Mouse (Mus musculus) adrenal gland, adult 8-10 months (tissue): ENCODE measurements around the gene Tsc22d2. TPM values are rescaled to one million over a fixed set of nuclear protein-coding genes. Genes with fewer than 3 reads are reported as not detected.

Experiments
- DNase-seq: peaks from one replicate; pipeline ENCODE4 v3.0.0; 2022
- total RNA-seq, 4 experiments: library from RNA; stranded (reverse); gene quantifications; 2 replicates each; pipeline ENCODE4 v1.2.4; 2022

The Tsc22d2 gene
- 10 to 100 TPM; 33.4 to 46.7 (median 39.3) TPM for total RNA-seq

DNA sequence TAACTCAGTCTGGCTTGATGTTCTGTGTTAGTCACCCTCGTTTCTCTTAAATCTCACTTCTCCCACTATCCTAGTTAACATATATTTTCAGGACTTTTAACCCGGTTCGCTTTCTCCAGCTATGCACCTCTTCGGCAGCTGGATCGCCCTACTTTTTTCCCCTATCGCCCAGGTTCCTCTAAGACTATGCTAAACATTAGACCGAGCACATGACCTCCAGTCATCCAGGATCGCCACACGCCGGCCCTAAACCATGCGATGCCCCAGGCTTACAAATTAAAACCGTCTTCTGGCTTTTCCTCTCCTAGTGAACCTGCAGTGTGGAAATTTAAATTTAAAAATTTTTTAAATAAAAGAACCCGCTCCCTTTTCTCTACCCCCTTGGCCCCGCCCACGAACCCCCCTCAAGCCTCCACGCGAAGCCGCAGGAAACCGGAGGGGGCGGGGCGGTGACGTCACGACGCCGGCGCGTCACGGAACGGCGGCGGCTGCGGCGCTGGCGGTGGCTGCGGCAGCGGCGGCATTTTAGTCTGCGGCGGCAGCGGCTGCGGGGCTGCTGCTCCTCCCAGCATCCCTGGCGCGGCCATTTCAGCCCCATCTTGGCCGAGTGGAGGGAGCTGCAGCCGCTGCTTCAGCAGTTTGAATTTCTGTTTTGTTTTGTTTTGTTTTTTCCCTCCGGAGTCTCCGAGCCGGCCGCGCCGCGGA is at the start of gene Tsc22d2:
Gene Tsc22d2, plus strand, starts transcription at position 482 of the 705 bp plus-strand sequence.
- peak; percentile 93 for DNase-seq

DNA sequence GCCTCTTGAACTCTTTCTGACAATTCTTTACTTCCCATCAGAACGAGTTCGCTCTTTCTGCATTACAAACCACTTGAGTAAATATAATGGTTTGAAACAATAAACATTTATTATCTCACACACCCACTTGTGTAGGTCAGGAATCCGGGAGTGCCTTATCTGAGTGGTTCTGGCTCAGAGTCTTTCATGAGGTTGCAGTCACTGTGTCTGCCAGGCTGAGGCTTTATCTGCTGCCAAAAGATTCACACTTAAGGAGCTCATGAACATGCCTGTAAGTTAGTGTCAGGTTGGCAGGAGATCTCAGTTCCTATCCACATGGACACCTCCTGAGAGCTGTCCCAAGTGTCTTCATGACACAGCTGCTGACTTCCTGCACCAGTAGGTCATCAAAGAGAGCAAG is 47.8 kb upstream of the Tsc22d2 start:
- DNase-seq = no peak

DNA sequence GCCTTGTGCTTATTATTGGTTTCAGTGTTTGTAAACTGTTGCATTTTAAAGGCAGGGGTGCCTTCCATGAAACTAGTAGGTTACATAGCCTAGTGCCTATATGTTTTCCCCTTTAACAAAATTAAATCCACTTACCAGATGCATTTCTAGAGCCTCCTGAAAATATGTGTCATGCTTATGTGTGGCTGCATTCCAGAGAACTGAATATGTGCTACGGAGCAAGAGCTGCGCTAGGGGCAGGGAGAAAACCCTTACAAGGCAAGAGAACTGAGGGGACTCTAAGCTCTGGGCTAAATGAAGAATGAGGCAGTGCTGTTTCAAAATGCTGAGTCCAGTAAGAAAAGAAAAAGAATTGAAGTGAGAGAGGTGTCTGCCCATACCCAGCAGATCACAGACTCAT is 43.7 kb upstream of the Tsc22d2 start:
- DNase-seq = no peak

DNA sequence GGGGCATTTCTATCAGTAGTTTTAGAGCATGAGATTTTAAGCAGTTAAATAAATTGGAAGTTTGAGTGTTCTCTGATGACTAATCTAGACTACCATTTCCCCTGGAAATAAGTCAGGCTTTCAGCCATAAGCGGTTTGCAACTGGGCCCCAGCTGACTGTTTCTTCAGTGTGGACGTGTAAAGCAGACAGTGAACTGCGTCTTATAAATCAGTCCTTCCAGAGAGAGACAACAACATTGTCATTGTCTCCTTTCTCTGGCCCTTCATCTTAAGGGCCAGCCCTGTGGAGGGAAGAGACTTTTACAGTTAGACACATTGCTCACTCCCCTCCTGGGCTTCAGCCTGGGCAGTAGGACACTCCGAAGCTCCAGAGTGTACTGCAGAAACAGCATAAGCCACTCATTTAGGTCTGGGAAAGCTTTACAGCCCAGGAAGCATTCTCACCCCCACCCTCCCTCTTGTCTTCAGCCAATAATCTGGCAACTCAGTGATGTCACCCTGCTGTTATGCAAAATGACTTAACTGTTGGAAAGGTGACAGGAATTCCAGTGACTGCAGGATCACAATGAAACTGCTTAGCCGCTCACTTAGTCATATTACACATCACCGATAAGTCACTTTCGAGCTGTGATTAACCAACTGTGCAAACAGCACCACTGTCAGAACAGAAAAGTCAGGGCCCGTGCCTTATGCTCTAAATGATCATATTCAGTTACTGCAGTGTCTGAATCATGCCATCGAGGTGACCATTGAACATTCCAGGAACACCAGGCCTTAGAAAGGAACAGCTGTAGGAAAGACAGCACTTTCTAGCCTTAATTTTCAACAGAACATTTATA is 42.2 kb upstream of the Tsc22d2 start:
- DNase-seq = peak; percentile 71

DNA sequence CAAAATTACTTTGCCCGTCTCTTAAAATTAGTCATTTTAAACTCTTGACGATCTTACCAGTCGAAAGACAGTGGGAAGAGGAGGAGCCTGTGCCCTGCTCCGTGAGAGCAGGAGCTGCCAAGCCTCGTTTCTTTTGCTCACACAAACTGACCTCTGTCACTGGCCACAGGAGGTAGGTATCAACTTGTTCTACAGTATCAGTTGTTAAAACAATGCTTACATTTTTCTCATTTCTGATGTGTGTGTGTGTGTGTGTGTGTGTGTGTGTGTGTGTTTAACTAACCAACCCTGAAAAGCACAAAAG is 41.7 kb upstream of the Tsc22d2 start:
- DNase-seq = no peak

DNA sequence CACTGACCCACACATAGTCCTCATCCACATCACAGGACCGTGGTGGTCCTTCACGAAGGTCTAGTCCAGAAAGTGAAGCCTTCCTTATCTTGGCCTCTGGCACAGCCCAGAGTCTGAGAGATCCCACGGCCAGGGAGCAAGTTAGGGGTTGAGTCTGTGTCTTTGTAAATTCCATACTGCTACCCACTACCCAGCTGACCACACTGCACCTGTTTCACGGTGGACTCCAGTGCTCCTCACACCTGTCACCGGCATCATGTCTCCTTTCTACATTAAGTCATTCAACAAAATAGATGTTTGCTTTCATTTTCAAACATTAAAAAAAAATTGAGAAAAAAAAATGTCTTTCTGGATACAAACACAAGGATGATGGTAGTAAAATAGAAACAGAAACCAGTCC is 40.2 kb upstream of the Tsc22d2 start:
- no peak for DNase-seq

DNA sequence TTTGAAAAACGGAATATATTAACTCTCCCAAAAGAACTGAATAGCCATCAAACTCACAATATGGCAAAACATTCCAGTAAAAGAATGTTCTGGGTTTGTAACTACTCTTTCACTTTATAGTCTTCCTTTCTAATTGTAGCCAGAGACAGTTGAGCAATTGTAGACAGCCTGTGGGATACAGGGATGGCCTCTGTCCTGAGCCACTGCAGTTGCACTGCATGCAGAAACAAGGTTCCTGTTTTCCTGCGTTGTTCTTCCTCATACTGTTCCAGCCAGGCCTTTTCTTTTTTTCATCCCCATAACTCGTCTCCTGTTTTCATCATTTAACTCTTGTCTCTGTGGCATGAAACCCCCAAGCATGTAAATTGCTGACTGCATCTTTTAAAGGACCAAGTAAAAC is 37.8 kb upstream of the Tsc22d2 start:
- DNase-seq = no peak

DNA sequence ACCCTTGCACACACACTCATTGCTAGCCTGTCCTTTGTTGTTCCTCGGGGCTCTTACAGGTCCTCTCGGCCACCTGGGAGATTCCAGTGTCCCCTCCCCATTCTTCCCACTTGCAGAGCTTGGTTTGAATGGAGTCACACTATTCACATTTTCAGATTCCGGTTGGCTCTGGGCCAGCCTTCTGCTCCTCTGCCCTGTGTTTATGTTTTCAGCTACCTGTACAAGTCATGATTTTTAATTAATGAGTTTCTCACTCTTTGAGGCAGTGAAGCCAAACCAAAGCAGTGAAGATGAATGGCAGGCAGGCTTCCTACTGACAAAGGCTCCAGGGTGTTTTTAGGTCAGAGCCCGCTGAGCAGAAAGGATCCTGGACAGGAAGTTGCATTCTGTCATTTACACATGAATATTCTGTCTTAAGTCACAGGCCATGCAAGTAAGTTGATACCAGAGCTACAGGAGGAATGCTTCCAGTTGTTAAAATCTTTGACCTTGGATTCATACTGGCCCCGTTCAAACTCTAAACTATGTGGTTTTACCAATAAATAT is 36.9 kb upstream of the Tsc22d2 start:
- DNase-seq = no peak

DNA sequence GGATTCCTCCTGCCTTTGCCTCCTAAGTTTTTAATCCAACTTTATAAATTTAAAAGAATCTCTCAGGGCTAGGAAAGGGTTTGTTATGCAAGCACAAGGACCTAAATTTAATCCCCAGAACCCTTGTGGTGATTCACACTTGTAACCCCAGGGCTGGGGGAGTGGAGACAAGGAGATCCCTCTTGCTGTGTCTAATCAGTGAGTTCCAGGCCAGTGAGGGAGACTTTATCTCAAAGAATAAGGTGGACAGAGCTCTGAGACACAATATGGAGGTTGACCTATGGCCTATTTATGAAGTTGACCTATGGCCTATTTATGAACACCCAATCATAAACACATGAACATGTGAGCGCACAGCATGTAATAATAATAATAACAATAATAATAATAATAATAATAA is 31.8 kb upstream of the Tsc22d2 start:
- no peak for DNase-seq

DNA sequence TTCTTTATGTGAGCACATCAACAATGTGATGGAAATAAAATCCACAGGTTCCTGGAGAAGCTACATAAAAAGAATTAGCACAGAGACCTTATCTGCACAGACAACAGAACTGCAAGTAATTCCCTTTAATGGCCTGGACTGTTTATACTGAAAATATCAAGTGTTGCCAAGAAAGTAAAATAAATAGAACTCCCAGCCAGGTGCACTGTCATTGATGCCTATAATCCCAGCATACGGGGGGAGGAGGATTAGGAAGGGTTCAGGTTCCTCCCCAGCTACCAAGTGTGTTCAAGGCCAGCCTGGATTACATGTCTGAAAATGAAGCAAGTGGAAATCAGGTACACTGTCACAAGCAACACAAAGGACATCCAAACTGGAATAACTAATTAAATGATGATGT is 29.5 kb upstream of the Tsc22d2 start:
- DNase-seq = no peak

DNA sequence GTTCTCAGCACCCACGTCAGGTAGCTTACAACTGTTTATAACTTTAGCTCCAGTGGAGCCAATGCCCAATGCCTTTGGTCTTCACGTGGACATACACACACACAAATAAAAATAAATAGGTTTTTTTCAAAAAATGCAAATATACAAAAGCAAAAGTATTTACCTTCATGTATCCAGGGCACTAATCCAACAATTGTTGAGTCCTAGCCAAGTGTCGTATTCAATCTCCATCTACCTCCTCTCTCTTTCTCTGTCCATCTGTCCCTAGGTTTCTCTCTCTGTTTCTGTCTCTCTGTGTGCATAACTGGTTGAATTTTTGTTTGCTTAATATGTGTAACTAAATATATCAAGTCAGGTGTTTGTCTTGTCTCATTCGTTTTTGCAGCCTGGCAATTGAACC is 25.8 kb upstream of the Tsc22d2 start:
- no peak for DNase-seq

DNA sequence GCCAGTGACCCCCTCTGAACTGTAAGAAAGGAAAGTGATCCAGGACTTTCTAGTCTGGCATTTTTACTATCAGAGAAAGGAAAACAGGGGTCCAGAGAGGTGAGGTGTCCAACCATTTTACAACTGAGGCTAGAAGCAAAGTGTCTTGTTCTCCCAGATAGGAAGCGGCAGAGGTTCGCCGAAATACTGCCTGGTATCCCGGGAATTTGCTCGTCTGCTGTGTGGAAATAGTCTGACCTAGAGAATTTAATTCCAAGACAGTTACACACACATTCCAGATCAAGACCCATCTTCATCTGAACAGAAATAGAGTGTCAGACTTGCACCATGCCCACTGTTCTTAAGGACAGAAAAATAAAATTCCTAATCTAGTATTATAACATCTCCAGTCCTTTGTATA is 16.0 kb upstream of the Tsc22d2 start:
- DNase-seq = no peak

DNA sequence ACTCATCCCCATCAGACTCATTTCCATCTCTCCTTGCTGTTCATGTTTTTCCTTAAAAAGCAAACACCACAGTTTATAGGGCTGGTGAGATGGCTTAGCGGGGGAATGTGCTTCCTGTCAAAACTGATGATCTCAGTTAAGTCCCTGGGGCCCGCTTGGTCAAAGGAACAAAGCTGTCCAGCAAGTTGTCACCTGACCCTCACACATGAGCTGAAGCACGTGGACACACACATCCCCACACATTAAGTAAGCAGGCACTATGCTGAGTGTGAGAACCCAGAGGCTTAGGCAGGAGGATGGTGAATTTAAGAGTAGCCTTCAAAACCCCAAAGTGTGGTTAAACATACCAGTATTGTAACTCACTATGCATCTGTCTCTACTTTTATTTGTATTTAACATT is 14.6 kb upstream of the Tsc22d2 start:
- DNase-seq = no peak

DNA sequence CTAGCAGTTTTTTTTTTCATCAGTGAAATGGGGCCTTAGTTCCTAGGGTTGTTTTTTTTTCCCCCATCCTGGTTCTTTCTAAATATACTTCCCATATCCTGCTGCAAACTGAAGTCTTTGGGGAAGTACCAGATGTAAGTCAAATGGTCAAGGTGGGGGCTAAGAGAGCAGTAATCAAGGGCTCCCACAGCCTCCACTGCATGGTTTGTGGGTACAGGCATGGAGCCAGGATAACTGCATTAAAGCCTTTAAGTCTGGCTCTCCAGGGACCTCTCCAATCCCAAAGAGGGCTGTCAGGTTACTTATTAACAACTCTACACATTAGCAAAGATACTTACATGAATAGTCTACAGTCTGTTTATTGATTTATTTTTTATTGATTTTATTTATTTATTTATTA is 2.8 kb upstream of the Tsc22d2 start:
- no peak for DNase-seq

DNA sequence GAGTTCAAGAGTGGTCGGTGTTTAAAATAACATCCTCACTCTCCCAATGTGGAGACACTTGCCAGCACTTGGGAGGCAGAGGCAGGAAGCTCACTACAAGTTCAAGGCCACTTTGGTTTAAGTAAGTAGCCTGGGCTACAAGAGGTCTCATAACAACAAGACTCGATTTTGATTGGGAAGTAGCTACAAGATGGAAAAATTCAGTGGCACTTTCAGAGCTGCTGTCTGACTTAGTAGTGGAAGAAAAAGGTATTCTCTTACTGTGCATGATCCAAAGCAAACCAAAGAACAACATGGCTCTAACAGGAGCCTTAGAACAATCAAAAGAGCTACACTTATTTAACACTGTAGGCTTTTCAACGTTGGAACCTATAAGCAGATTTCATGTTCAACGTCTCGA is 844 bp upstream of the Tsc22d2 start:
- DNase-seq = no peak

DNA sequence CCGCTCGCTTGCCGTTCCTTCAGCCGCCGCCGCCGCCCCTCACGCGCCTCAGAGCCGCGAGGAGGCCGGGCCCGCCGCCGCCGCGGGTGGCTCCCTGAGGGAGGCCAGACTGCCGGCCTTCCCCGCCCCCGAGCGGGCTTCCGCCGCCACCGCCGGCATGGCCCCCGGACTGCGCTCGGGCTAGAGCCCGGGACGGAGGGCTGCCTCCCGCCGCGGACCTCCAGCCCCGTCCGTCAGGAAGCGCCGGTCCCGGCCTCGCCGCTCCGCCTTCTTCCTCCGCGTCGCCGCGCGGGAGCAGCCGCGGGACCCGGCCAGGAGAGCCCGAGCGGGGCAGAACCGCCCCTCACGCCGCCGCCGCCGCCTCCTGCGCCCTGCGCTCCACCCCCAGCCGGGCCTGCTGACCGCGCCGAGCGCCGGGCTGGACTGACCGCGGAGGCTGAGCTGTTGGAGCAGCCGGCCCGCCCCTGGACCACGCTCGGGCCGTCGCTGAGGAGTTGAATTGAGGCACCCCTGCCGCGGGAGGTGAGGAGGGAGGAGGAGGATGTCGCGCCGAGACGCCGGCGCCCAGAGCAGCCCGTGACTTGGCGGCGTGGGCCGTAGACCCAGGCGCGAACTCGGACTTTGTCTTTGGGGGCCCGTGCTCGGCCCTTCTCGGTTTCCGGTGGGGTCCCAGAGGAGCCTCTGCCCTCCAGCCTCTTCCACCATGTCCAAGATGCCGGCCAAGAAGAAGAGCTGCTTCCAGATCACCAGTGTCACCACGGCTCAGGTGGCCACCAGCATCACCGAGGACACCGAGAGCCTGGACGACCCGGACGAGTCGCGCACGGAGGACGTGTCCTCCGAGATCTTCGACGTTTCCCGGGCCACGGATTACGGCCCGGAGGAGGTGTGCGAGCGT is 720 bp downstream of the Tsc22d2 start:
- peak; percentile 67 for DNase-seq

DNA sequence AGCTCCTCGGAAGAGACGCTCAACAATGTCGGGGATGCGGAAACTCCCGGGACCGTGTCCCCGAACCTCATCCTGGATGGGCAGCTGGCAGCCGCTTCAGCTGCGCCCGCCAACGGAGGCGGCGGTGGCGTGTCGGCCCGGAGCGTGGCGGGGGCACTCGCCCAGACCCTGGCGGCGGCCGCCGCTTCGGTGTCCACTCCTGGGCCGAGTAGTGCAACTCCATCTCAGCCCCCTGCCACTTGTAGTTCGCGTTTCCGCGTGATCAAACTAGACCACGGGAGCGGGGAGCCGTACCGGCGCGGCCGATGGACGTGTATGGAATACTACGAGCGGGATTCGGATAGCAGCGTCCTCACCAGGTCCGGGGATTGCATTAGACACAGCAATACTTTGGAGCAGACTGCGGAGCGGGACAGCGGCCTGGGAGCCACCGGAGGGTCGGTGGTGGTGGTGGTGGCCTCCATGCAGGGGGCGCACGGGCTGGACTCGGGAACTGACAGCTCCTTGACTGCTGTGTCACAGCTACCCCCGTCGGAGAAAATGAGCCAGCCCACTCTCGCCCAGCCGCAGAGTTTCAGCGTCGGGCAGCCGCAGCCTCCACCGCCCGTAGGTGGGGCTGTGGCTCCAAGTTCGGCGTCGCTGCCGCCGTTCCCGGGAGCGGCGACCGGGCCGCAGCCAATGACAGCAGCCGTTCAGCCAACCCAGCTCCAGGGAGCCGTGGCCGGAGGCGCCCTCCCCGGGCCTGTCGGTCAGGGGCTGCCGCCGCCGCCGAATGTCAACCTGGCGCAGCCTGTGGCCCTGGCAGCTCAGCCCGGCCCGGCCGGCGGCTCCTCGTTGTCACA is 1.6 kb downstream of the Tsc22d2 start:
- DNase-seq = peak; percentile 66

DNA sequence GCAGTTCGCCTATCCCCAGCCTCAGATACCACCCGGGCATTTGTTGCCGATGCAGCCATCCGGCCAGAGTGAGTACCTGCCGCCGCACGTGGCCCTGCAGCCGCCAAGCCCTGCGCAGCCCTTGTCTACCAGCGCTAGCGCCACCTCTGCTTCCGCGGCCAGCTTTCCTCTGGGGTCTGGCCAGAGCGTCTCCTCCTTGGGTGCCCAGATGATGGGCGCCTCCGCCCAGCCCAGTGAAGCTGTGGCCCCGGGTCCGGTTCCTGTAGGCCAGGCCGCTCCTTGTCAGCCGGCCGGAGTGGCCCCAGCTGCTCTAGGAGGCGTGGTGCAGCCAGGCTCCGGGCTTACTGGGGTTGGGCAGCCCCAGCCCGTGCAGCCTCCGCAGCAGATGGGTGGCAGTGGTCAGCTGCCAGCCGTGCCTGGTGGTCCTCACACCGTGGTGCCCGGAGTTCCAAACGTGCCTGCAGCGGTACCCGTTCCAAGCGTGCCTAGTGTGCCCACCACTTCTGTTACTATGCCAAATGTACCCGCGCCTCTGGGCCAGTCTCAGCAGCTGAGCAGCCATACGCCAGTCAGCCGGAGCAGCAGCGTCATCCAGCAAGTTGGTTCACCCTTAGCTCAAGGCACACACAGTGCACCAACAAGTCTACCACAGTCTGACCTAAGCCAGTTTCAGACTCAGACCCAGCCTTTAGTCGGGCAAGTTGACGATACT is 2.4 kb downstream of the Tsc22d2 start:
- DNase-seq = peak; percentile 47

DNA sequence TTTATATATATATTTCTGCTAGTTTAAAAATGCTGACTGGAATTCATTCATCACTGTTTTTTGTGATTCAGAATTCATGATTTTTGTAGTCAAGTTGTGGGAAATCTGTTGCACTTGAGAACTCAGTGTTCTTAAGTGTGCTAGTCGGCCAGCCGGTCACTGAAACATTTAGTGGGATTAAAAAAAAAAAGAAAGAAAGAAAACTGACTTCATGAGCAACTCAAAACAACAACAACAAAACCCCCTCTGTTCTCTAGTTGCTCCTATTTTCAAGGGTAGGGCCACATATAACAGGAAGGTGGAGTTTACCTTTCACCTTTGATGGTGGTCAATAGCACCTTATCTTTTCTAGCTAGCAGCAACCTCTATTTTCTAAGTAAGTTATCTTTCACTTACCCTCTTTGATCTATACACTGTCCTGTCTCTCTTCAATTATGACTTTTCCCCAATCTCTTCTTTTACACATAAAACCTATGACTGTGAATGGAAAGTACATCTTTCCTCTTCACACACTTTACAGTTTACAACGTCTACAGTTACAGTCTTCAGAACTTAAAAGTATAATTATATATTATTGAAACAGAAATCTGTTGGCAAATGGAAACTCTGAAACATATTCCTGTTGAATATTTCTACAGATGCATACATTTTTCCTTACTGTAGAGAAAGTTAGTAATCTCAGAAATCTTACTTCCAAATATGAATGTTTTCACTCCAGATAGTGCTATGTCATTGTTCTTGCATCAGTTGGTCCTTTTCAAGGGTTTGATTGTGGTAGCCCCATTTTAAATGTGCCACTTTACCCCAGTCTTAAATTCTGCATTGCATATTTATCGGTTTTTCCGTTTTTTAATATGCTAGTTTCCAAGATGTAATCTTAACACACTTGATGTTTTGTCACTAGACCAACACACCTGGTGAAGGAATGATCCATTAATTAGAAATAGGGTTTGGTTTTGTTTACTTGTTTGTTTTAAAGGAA is 4.5 kb downstream of the Tsc22d2 start:
- DNase-seq = no peak

DNA sequence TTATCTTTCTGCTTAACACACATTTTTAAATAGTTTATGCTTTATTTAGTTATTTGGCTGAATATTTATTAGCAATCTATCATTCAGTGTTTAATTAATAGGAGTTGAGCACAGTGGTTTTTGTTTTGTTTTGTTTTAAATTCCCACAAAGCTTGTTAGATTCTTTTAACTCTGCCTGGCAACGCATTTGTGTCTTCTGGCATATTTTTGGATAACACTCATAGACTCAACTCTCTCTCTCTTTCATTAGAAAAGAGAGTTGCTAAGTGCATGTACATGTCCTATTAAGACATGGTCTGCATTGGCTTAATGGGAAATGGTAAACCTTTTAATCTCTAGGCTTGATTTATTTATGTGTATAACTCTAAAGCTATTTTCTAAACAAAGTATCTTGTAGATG is 14.3 kb downstream of the Tsc22d2 start:
- no peak for DNase-seq
